Mouse (Mus musculus): ENCODE measurements at regions not wholly inside any gene's neighbourhood (a gene's known extent, or its start where the extent isn't known, plus 50 kb on each side); places are given as distances from the start of the nearest gene placed in this dataset.
A peak's percentile ranks its signal among the peaks of the same experiment; 100 is the strongest.

DNA sequence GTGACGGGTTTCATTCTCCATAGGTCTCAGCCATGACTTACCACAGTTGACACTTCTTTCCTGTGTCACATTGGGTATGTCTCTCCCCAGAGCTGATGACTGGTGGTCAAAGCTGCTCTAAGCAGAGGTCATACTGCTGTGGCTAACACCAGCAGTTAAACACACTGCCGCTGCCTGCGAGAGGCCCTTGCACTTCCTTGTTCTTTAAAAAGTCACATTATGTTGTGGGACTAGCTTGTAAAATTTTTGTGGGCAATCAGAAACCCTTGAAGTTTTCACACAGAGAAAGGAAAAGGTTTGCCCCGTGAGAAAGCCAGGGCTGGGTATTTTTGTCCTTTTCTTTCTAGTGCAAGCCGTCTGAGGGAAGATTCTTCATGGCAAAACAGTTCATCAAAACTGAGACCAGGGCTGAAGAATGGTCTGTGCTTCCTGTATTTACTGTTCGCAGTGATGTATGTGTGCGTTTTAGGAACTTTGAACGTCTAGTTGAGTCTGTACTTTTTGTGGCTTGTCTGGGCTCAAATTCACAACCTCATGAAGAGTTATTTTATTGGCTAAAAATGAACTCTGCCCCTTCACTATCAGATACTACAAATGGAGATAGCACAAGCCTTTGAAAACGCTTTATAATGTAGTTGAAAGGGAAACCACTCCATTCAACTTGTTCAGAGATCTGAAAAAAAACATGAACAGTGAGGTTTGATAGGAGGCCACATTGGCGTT is 273.4 kb upstream of the Ptger4 start:
- Histone ChIP-seq H3K79me2 (replicated peaks; ENCODE audit: control insufficient read depth, extremely low read depth, insufficient read depth, poor library complexity, severe bottlenecking) (no peaks in the 10 kb centered on the region), H3K9me3 (replicated peaks; ENCODE audit: low read length) (no peaks in the 10 kb centered on the region), H3K4me2 (ENCODE audit: insufficient read depth, low read depth, poor library complexity, severe bottlenecking) (peak overlapping the region; percentile 57), H3K4me3 (replicated peaks in 1 of 3; ENCODE audit: low read depth in 2 of 3, low read length in 2 of 3, poor library complexity in 1 of 3) (no peak overlapping the region), H3K4me1 (ENCODE audit: control insufficient read depth in 1 of 2, insufficient read depth in 2 of 2) (peaks cover 15 to 45% of the 10 kb centered on the region in 2 experiments), H3K27me3 (replicated peaks) (no peaks in the 10 kb centered on the region), H3K36me3 (replicated peaks in 1 of 2; ENCODE audit: control insufficient read depth in 1 of 2, insufficient read depth in 1 of 2, low read length in 1 of 2) (no peaks in the 10 kb centered on the region), H3K9ac (ENCODE audit: insufficient read depth, low read depth) (0 out of 2 replicates have a peak overlapping the region, but pooled peaks have one; percentile 42), H3K27ac (ENCODE audit: insufficient read depth, low read depth) (peak overlapping the region; percentile 50)
- dilution Hi-C loops (cut with MboI; ENCODE audit: extremely low pct_ligation_motif_present, extremely low pct_unique_long_range_greater_than_20kb, low sequenced_read_pairs): no loop called here
- TF ChIP-seq MAFK (IDR thresholded peaks at IDR 0.05; ENCODE audit: insufficient replicate concordance, low read length): no peak
- TF ChIP-seq TCF12 (IDR thresholded peaks at IDR 0.05; ENCODE audit: low read depth, low read length): 0 out of 2 replicates have a peak, but pooled peaks have one; percentile 22
- TF ChIP-seq PAX5 (IDR thresholded peaks at IDR 0.05; ENCODE audit: low read length): no peak
- no peak for TF ChIP-seq POLR2A (IDR thresholded peaks at IDR 0.05; ENCODE audit: low read depth, low read length)
- TF ChIP-seq HCFC1 (IDR thresholded peaks at IDR 0.05; ENCODE audit: low read depth, low read length): no peak
- TF ChIP-seq GABPA (IDR thresholded peaks at IDR 0.05; ENCODE audit: insufficient replicate concordance, low read depth, low read length): no peak
- TF ChIP-seq TBP (conservative IDR thresholded peaks at IDR 0.05; ENCODE audit: low read depth, low read length): 0 out of 2 replicates have a peak, but pooled peaks have one; percentile 31
- no peak for TF ChIP-seq MYC (IDR thresholded peaks at IDR 0.05; ENCODE audit: low read depth, low read length)
- no peak for TF ChIP-seq BHLHE40 (IDR thresholded peaks at IDR 0.05; ENCODE audit: low read depth, low read length)
- peak; percentile 45 for TF ChIP-seq MEF2A (IDR thresholded peaks at IDR 0.05; ENCODE audit: borderline replicate concordance, low read depth, low read length)
- TF ChIP-seq ELF1 (IDR thresholded peaks at IDR 0.05; ENCODE audit: low read depth, low read length): peak; percentile 81
- TF ChIP-seq EP300 (IDR thresholded peaks at IDR 0.05; ENCODE audit: low read length): no peak
- no peak for TF ChIP-seq ZNF384 (IDR thresholded peaks at IDR 0.05; ENCODE audit: low read depth, low read length)
- DNase-seq (ENCODE audit: extremely low read depth): peak; percentile 27
- in situ Hi-C loops (cut with MboI; ENCODE audit: low pct_ligation_motif_present, low pct_unique_long_range_greater_than_20kb, low sequenced_read_pairs): no loop called here

DNA sequence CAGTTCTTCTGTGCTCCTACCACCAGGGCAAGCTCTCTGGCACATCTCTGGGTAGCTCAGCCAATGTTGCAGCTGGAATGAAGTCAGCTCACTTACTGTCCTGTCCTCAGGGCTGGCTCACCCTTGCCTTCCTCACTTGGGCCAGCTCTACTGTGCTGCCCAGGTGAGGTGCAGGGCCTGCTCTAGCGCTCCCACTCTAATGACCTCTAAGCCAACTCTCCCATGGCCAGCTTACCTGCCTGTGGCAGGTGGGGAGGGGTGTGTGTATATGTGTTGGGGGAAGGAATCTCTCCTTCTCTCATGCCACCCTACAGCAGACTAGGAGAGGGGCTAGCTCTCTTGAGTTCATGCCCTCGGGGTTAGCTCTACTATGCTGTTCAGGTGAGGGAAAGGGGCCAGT is 275.6 kb upstream of the Ptger4 start:
- no peak overlapping the region for H3K4me2 ChIP-seq (ENCODE audit: insufficient read depth, low read depth, poor library complexity, severe bottlenecking)
- no peaks in the 10 kb centered on the region for H3K27me3 ChIP-seq (replicated peaks)
- TF ChIP-seq ZMIZ1 (IDR thresholded peaks at IDR 0.05; ENCODE audit: low read depth, low read length): no peak
- no peak for TF ChIP-seq NELFE (IDR thresholded peaks at IDR 0.05; ENCODE audit: low read depth, low read length)
- no peak for TF ChIP-seq MXI1 (IDR thresholded peaks at IDR 0.05; ENCODE audit: low read depth, low read length)
- no peak for TF ChIP-seq MAZ (IDR thresholded peaks at IDR 0.05; ENCODE audit: low read depth, low read length)
- no peak for TF ChIP-seq USF2 (conservative IDR thresholded peaks at IDR 0.05; ENCODE audit: low read depth, low read length)
- no peak for TF ChIP-seq PAX5 (IDR thresholded peaks at IDR 0.05; ENCODE audit: low read length)
- TF ChIP-seq KAT2A (IDR thresholded peaks at IDR 0.05; ENCODE audit: insufficient replicate concordance, low read length): no peak
- H3K36me3 ChIP-seq (replicated peaks in 1 of 2; ENCODE audit: control insufficient read depth in 1 of 2, insufficient read depth in 1 of 2, low read length in 1 of 2): no peaks in the 10 kb centered on the region
- dilution Hi-C loops (cut with MboI; ENCODE audit: extremely low pct_ligation_motif_present, extremely low pct_unique_long_range_greater_than_20kb, low sequenced_read_pairs): no loop called here
- H3K9me3 ChIP-seq (replicated peaks; ENCODE audit: low read length): no peaks in the 10 kb centered on the region
- in situ Hi-C loops (cut with MboI; ENCODE audit: low pct_ligation_motif_present, low pct_unique_long_range_greater_than_20kb, low sequenced_read_pairs): no loop called here
- no peak for DNase-seq (ENCODE audit: extremely low read depth)
- no peaks in the 10 kb centered on the region for H3K79me2 ChIP-seq (replicated peaks; ENCODE audit: control insufficient read depth, extremely low read depth, insufficient read depth, poor library complexity, severe bottlenecking)
- no peak overlapping the region for H3K9ac ChIP-seq (ENCODE audit: insufficient read depth, low read depth)
- peaks cover 5 to 24% of the 10 kb centered on the region in 2 experiments; a peak in 3 of 4 replicates for H3K4me1 ChIP-seq (ENCODE audit: control insufficient read depth in 1 of 2, insufficient read depth in 2 of 2)
- no peak overlapping the region for H3K27ac ChIP-seq (ENCODE audit: insufficient read depth, low read depth)
- H3K4me3 ChIP-seq (replicated peaks in 1 of 3; ENCODE audit: low read depth in 2 of 3, low read length in 2 of 3, poor library complexity in 1 of 3): no peak overlapping the region
